Mouse (Mus musculus) lung, embryonic 16.5 days (tissue): ENCODE data around the gene Cnr2. TPM values are rescaled to one million over a fixed set of nuclear protein-coding genes. Genes with fewer than 3 reads are reported as not detected.
A peak's percentile ranks its signal among the peaks of the same experiment; 100 is the strongest.

Experiments
- ATAC-seq: fragments of 200-750 bp; cut with Nextera tagmentation; 2 replicates; pipeline ENCODE4 v1.8.0; 2017; ENCODE audit warnings: low read depth, mild to moderate bottlenecking, moderate library complexity
- H3K27ac ChIP-seq: fragments of 300-500 bp; sonication (generic); 2 replicates; pipeline ENCODE4 v1.5.1; 2014; ENCODE audit warnings: mild to moderate bottlenecking, control low read depth, low read length
- H3K27me3 ChIP-seq: fragments of 300-500 bp; sonication (generic); 2 replicates; pipeline ENCODE4 v1.6.1; 2014; ENCODE audit warnings: low read depth, low read length, mixed read lengths; ENCODE audit not compliant: control insufficient read depth, insufficient read depth
- H3K36me3 ChIP-seq: fragments of 300-500 bp; sonication (generic); 2 replicates; pipeline ENCODE4 v1.6.1; 2014; ENCODE audit warnings: low read length; ENCODE audit not compliant: control insufficient read depth, insufficient read depth
- H3K4me1 ChIP-seq: fragments of 300-500 bp; sonication (generic); replicated peaks from 2 replicates; pipeline ENCODE4 v1.6.1; 2014; ENCODE audit warnings: low read length, mixed read lengths; ENCODE audit not compliant: control insufficient read depth, insufficient read depth
- H3K4me2 ChIP-seq: fragments of 300-500 bp; sonication (generic); 2 replicates; pipeline ENCODE4 v1.6.1; 2014; ENCODE audit warnings: low read depth, low read length, control low read depth
- H3K4me3 ChIP-seq: fragments of 300-500 bp; sonication (generic); 2 replicates; pipeline ENCODE4 v1.5.1; 2014; ENCODE audit warnings: mild to moderate bottlenecking, low read length, control low read depth
- H3K9ac ChIP-seq: fragments of 300-500 bp; sonication (generic); 2 replicates; pipeline ENCODE4 v1.6.1; 2014; ENCODE audit warnings: low read length, control low read depth
- H3K9me3 ChIP-seq: fragments of 300-500 bp; sonication (generic); 2 replicates; pipeline ENCODE4 v1.6.1; 2016; ENCODE audit warnings: low read length; ENCODE audit not compliant: control insufficient read depth
- WGBS: fragments of 180-500 bp; shearing (Covaris S2); extraction: QIAGEN DNeasy Blood & Tissue Kit; methylation state at CpG from one replicate; pipeline ENCODE4 v1.1.7; 2014; 5-methylcytosine and 5-hydroxymethylcytosine counted together
- polyA plus RNA-seq: library from polyadenylated mRNA; unstranded; fragments of >200 nt; fragmentation: Nextera tagmentation; extraction: Ambion mirVana; gene quantifications from 2 replicates; pipeline ENCODE4 v1.2.1, GENCODE M21; 2015

Cnr2 gene
- polyA plus RNA-seq, 1 experiment from 2014 or later = 1.3 TPM

DNA sequence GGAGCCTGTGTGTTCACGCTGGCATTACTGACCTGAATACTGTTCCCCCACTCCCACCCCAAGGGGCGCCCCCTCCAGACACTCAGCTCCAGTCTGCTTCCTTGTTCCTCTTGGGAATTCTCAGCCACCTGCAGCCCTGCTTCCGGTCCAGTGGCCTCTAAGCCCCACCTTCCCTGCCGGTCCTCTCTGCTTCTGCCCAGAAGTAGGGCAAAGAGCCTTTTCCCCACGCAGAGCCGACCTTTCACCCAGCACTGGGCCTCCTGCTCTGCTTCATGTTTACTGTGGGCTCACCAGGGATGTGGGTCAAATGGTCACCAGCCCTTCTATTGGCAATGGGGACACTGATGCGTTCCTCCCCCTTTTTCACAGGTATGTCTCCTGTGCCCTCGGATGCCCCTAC, 63.2 kb downstream of the Cnr2 start:
- Histone ChIP-seq H3K4me2 (no peak overlapping the region), H3K9ac (no peak overlapping the region), H3K4me1 (peaks cover 4% of the 10 kb centered on the region; the same call in 1 of the 2 replicates), H3K4me3 (no peak overlapping the region), H3K27me3 (no peaks in the 10 kb centered on the region), H3K36me3 (peaks cover 13% of the 10 kb centered on the region; the same call in 1 of the 2 replicates), H3K27ac (no peak overlapping the region), H3K9me3 (no peaks in the 10 kb centered on the region)
- WGBS = 55% methylated on average over 8 of the region's 8 CpGs
- no peak for ATAC-seq

GRCm38 (mm10) chr4:135960717-135961116, 65.5 kb downstream of the Cnr2 start:
- Histone ChIP-seq H3K4me2 (no peak overlapping the region), H3K9ac (no peak overlapping the region), H3K36me3 (peaks cover 12% of the 10 kb centered on the region; the same call in 1 of the 2 replicates), H3K9me3 (no peaks in the 10 kb centered on the region), H3K27ac (no peak overlapping the region), H3K27me3 (no peaks in the 10 kb centered on the region), H3K4me1 (peaks cover 11% of the 10 kb centered on the region), H3K4me3 (no peak overlapping the region)
- WGBS = 25% methylated on average over 5 of the region's 5 CpGs
- no peak for ATAC-seq

- Histone ChIP-seq H3K4me1 (peaks cover 11% of the 10 kb centered on the region), H3K27me3 (no peaks in the 10 kb centered on the region), H3K4me2 (no peak overlapping the region), H3K27ac (no peak overlapping the region), H3K9ac (no peak overlapping the region), H3K36me3 (peaks cover 11% of the 10 kb centered on the region; the same call in 1 of the 2 replicates), H3K4me3 (no peak overlapping the region), H3K9me3 (no peaks in the 10 kb centered on the region)
- WGBS = 87% methylated on average over 5 of the region's 5 CpGs
- ATAC-seq = no peak
Observed at GRCm38 (mm10) chr4:135961709-135962108, 66.5 kb downstream of the Cnr2 start.

DNA sequence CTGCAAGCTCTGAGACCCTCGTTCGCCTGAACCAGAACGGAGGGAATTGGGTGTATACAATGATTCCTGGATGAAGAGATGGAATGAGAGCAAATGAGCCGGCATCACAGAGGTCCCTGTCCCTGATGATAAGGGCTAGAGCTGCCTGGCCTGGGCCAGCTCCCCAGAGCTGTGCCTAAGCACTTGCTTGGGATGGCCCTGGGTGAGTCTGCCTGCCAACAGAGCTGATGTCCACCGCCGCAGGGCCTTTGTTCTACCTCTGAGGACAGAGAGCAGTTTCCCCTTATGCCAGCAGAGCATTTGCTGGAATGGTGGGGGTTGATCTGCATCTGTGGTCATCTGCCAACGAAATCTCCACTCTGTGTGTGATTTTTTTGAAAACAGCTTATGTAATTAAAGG, 67.0 kb downstream of the Cnr2 start:
- H3K9ac ChIP-seq = no peak overlapping the region
- H3K4me2 ChIP-seq = no peak overlapping the region
- H3K4me1 ChIP-seq = peaks cover 11% of the 10 kb centered on the region
- H3K27ac ChIP-seq = no peak overlapping the region
- H3K9me3 ChIP-seq = no peaks in the 10 kb centered on the region
- H3K4me3 ChIP-seq = no peak overlapping the region
- no peaks in the 10 kb centered on the region for H3K27me3 ChIP-seq
- peaks cover 13% of the 10 kb centered on the region for H3K36me3 ChIP-seq
- no peak for ATAC-seq
- WGBS = 80% methylated on average over 7 of the region's 7 CpGs

GRCm38 (mm10) chr4:135962946-135963345, 67.8 kb downstream of the Cnr2 start:
- Histone ChIP-seq H3K9me3 (no peaks in the 10 kb centered on the region), H3K9ac (peak overlapping the region; percentile 89)
- peak; percentile 8; the same call in 1 of the 2 replicates for ATAC-seq

DNA sequence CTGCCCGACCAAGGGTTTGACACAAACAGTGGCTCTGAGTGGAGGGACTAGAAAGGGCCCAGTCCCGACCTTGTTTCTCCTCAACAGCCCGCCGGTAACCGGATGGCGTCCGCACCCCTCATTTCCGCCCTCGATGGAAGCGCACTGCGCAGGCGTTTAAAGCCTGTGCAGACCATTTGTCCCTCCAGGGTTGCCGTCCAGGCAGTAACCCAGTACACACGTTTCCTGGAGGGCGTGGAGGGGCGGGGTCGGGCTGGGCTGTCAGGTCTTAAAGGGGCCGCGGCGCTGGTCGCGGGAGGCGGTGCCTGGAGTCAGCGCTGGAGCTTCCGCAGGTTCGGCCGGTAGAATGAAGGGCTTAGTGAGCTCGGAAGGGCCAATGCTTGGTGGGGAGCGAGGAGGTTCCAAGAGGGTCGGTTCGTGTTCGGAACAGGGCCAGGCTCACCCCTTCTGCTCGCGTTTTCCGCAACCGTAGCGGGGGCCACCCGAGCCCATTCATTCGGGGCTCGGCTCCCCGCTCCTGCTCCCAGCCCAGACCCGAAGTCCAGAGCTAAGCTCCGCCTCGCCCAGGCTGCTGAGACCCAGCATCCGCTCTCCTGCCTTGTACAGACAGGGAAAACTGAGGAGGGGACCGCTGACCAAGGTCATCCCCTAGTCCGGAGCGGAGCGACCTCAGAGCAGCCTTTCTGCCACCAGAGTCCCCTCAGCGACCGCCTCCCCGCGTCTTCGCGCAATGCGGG, 68.4 kb downstream of the Cnr2 start, which contains the start of gene Gale:
Gale (plus strand) TSS at position 271 of the 737 bp plus-strand sequence.
- Histone ChIP-seq H3K4me2 (peak within 1 kb of the TSS; percentile 95), H3K27me3 (no peaks in the 10 kb centered on the region), H3K36me3 (peaks cover 18% of the 10 kb centered on the region), H3K4me3 (peak within 1 kb of the TSS; percentile 82), H3K4me1 (peaks cover 11% of the 10 kb centered on the region), H3K9me3 (no peaks in the 10 kb centered on the region), H3K27ac (peak within 1 kb of the TSS; percentile 90), H3K9ac (peak within 1 kb of the TSS; percentile 89)
- peak; percentile 95 for ATAC-seq
- WGBS = under 1% methylated on average over 56 of the region's 56 CpGs

More at GRCm38 (mm10) chr4:135962946-135963345, 67.8 kb downstream of the Cnr2 start:
- H3K27me3 ChIP-seq = no peaks in the 10 kb centered on the region
- peak overlapping the region; percentile 82 for H3K4me3 ChIP-seq
- peaks cover 15% of the 10 kb centered on the region for H3K36me3 ChIP-seq
- peak overlapping the region; percentile 90 for H3K27ac ChIP-seq
- peaks cover 11% of the 10 kb centered on the region for H3K4me1 ChIP-seq
- H3K4me2 ChIP-seq = peak overlapping the region; percentile 95
- WGBS = 4% methylated on average over 15 of the region's 15 CpGs

DNA sequence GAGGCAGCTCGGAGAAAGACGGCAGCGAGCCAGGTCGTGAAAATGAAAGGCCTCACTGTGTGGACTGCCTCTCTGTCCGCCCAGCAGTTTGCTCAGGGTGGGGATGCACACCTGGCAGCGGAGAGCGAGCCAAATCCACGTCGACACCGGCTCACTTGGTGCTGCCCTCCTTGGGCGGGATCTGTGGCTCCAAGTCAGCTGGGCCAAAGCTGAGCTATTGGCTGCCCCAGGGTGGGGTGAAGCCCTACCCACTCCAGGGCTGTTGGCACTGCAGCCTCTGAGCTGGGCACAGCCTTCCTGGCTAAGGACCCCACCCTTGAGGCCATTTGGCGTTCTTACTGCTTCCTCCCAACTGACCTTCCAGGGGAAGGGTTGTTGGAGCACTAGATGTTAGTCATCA, 69.2 kb downstream of the Cnr2 start:
- H3K27me3 ChIP-seq = no peaks in the 10 kb centered on the region
- H3K4me3 ChIP-seq = peak overlapping the region; percentile 82
- no peaks in the 10 kb centered on the region for H3K9me3 ChIP-seq
- peak overlapping the region; percentile 84 for H3K27ac ChIP-seq
- peak overlapping the region; percentile 95 for H3K4me2 ChIP-seq
- peaks cover 11% of the 10 kb centered on the region for H3K4me1 ChIP-seq
- 3% methylated on average over 12 of the region's 12 CpGs for WGBS
- H3K9ac ChIP-seq = peak overlapping the region; percentile 83
- peaks cover 17% of the 10 kb centered on the region for H3K36me3 ChIP-seq
- peak; percentile 52 for ATAC-seq

GRCm38 (mm10) chr4:135965113-135965512, 69.9 kb downstream of the Cnr2 start:
- no peaks in the 10 kb centered on the region for H3K9me3 ChIP-seq
- peaks cover 21% of the 10 kb centered on the region for H3K36me3 ChIP-seq
- H3K27ac ChIP-seq = no peak overlapping the region
- ATAC-seq = no peak
- H3K4me2 ChIP-seq = no peak overlapping the region
- H3K4me3 ChIP-seq = no peak overlapping the region
- H3K9ac ChIP-seq = no peak overlapping the region
- peaks cover 11% of the 10 kb centered on the region for H3K4me1 ChIP-seq
- 76% methylated on average over 9 of the region's 9 CpGs for WGBS
- H3K27me3 ChIP-seq = no peaks in the 10 kb centered on the region

- no peak for ATAC-seq
- Histone ChIP-seq H3K4me1 (peaks cover 12% of the 10 kb centered on the region), H3K36me3 (peaks cover 19% of the 10 kb centered on the region), H3K9me3 (no peaks in the 10 kb centered on the region), H3K27me3 (no peaks in the 10 kb centered on the region), H3K27ac (no peak overlapping the region), H3K9ac (no peak overlapping the region), H3K4me3 (no peak overlapping the region), H3K4me2 (no peak overlapping the region)
- 92% methylated on average over 16 of the region's 16 CpGs for WGBS
Observed at GRCm38 (mm10) chr4:135966283-135966682, 71.1 kb downstream of the Cnr2 start.
